Mouse (Mus musculus): ENCODE data around the gene Platr17.
"Not testable (repeated sequence)": the region's sequence is repeated elsewhere in the genome, so short reads cannot be mapped to it uniquely, and the experiment has no call there.

The Platr17 gene

DNA sequence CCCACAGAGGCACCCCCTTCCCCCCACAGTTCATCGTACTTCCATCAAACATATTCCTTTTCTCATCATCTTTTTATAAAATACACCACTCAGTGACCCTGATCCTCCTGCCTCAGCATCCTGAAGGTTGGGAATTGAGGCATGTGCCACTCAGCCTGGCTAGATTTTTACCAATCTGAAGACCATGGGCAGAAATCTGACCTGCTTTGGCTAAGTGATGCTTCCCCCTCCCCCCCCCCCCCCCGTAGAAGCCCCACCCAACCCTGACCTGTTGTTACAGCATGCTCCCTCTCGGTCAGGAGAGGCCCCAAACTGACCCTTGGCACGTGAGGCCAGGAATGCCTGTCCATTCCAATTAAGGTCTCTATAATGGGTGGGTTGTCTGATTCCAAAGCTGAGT, at the start of gene Platr17:
Platr17 (plus strand) TSS at position 301 of the 400 bp plus-strand sequence.
- DNase-seq (ENCODE audit: extremely low spot score, low spot score): not testable (repeated sequence)

- no peak for DNase-seq (ENCODE audit: extremely low spot score, low spot score)
Observed at GRCm38 (mm10) chr17:33857816-33858215, 47.1 kb upstream of the Platr17 start.

GRCm38 (mm10) chr17:33865330-33866030, 39.5 kb upstream of the Platr17 start:
- DNase-seq (ENCODE audit: extremely low spot score, low spot score): peak; percentile 21

DNA sequence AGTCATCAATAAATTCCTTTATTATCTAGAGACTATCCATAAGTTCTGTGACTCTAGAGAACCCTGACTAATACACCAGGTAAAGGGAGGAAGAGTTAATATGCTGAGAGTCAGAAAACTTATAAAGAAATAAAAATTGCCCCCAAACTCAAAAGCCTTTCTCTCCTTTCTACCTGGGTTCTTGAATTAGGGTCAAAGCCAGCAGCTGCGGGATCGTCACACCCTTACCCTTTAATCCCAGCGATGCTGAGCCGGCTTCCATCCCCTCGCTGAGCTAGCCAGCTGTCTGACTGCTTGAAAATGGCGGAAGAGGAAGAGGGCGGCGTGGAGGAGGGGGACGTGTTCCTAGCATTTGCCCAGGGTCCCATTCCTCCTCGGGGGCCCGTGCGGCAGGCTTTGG, 31.4 kb upstream of the Platr17 start, which contains the start of gene Gm7029:
Gm7029 (plus strand) TSS at position 301 of the 400 bp plus-strand sequence.
- DNase-seq (ENCODE audit: extremely low spot score, low spot score): not testable (repeated sequence)

DNA sequence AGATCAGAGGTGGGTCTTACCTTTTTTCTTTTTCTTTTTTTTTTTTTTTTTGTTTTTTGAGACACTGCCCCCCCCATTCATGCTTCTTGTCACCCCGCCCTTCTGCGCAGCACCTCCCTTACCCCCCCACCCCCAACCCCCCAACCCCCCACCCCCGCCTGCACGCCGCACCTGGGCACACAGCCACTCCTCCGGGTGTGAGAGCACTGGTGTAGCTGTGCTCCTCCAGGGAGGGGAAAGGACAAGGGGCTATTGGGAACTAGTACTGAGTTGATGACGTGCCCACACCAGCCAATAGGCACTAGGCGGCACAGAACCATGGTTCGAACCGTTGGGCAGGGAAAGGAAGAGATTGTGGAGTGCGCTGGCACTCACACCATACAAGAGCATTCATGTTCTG, 30.5 kb upstream of the Platr17 start:
- no peak for DNase-seq (ENCODE audit: extremely low spot score, low spot score)

GRCm38 (mm10) chr17:33875797-33876196, 29.1 kb upstream of the Platr17 start:
- DNase-seq (ENCODE audit: extremely low spot score, low spot score): not testable (repeated sequence)

GRCm38 (mm10) chr17:33884320-33884719, 20.6 kb upstream of the Platr17 start:
- not testable (repeated sequence) for DNase-seq (ENCODE audit: extremely low spot score, low spot score)

GRCm38 (mm10) chr17:33887802-33888201, 17.1 kb upstream of the Platr17 start:
- DNase-seq (ENCODE audit: extremely low spot score, low spot score): not testable (repeated sequence)

DNA sequence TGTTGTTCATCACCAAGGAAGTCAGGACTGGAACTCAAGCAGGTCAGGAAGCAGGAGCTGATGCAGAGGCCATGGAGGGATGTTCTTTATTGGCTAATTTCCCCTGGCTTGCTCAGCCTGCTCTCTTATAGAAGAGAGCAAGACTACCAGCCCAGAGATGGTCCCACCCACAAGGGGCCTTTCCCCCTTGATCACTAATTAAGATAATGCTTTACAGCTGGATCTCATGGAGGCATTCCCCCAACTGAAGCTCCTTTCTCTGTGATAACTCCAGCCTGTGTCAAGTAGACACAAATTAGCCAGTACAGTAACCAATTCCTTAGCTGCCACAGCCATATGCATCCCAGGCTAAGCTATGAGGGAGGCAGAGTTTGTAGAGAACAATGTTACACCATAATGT, 16.7 kb upstream of the Platr17 start:
- not testable (repeated sequence) for DNase-seq (ENCODE audit: extremely low spot score, low spot score)

GRCm38 (mm10) chr17:33889941-33890532, 14.9 kb upstream of the Platr17 start:
- DNase-seq (ENCODE audit: extremely low spot score, low spot score): not testable (repeated sequence)

DNA sequence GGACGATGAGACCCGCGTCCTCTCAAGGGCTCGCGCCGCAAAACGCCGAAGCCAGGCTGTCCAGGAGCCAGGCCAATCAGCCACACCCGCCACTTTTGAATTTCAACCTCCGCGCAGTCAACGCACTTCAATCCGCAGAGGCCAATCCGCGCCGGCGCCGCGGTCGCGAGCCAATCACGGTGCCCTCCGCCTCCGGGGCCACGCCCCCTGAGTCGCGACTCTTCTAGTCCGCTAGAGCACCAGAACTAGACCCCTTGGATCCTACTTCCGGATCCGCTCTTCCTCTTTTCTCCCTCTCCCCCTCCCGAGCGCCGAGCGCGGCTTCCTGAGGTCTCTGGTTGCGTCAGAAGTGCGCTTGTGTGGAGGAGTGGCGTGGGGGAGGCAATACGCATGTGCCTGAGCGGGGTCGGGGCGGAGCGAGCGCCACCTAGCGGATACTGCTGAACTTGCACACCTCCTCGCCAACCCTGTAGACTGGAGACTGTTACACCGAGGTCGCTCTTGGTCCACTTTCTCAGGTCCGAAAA, 14.3 kb upstream of the Platr17 start, which contains the start of gene Kifc1:
Kifc1 (minus strand) TSS at position 129 of the 527 bp plus-strand sequence.
- peak; percentile 100 for DNase-seq (ENCODE audit: extremely low spot score, low spot score)

- no peak for DNase-seq (ENCODE audit: extremely low spot score, low spot score)
Observed at GRCm38 (mm10) chr17:33891357-33891756, 13.6 kb upstream of the Platr17 start.

DNA sequence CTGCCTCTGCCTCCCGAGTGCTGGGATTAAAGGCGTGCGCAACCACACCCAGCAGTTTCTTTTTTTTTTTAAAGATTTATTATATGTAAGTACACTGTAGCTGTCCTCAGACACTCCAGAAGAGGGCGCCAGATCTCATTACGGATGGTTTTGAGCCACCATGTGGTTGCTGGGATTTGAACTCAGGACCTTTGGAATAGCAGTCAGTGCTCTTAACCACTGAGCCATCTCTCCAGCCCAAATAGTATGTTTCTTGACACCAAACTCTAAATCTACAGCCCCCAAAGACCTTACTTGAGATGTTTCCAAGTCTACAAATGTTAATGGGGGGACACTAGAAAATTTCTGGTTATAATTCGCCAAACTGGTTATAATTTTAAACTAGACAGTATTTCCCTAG, 13.0 kb upstream of the Platr17 start:
- not testable (repeated sequence) for DNase-seq (ENCODE audit: extremely low spot score, low spot score)

- DNase-seq (ENCODE audit: extremely low spot score, low spot score): no peak
Observed at GRCm38 (mm10) chr17:33892429-33892828, 12.5 kb upstream of the Platr17 start.

GRCm38 (mm10) chr17:33893011-33893410, 11.9 kb upstream of the Platr17 start:
- not testable (repeated sequence) for DNase-seq (ENCODE audit: extremely low spot score, low spot score)

GRCm38 (mm10) chr17:33897114-33897794, 7.7 kb upstream of the Platr17 start:
- DNase-seq (ENCODE audit: extremely low spot score, low spot score): no peak

- DNase-seq (ENCODE audit: extremely low spot score, low spot score): not testable (repeated sequence)
Observed at GRCm38 (mm10) chr17:33898193-33898592, 6.7 kb upstream of the Platr17 start.

DNA sequence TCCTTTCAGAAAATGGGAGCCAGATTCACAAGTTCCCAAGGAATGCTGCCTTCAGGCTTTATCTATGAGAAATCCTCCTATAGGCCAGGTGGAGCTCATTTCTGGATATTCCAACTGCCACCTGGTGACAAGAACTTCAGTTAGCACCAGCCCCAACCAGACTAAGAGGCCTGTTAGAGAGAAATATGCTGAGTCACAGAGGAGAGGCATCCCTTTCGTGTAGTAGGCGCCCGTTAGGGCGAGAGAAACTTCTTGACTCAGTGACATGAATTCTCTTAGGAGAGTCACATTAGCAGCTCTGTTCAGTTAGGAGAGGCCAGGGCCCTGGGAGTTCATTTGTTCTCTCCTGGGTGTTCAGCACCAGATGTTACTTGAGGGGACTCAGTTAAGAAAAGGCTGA, 5.3 kb upstream of the Platr17 start:
- DNase-seq (ENCODE audit: extremely low spot score, low spot score): no peak

- DNase-seq (ENCODE audit: extremely low spot score, low spot score): no peak
Observed at GRCm38 (mm10) chr17:33900281-33900988, 4.5 kb upstream of the Platr17 start.

DNA sequence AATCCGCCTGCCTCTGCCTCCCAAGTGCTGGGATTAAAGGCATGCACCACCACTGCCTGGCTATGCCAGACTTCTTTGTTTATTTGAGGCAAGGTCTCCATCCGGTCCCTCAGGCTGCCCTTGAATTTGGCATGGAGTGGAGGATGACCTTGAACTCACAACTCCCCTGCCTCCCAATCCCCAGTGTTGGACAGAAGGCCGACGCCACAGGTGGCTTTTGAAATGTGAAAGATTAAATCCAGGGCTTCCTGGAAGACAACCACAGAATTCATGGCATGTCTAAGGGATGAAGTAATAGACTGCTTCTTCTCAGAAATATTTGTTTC, 4.0 kb upstream of the Platr17 start:
- no peak for DNase-seq (ENCODE audit: extremely low spot score, low spot score)

GRCm38 (mm10) chr17:33901653-33902052, 3.3 kb upstream of the Platr17 start:
- no peak for DNase-seq (ENCODE audit: extremely low spot score, low spot score)
